Mouse (Mus musculus) ES-E14 (cell line): ENCODE measurements around the gene Pard6b.

Experiments
- CHD2 ChIP-seq: IDR thresholded peaks from 2 replicates; pipeline ENCODE4 v1.6.1; 2014; ENCODE audit warnings: mild to moderate bottlenecking, low read depth, low read length, inconsistent platforms
- MAFK ChIP-seq: IDR thresholded peaks from 2 replicates; pipeline ENCODE4 v1.6.1; 2014; ENCODE audit warnings: mild to moderate bottlenecking, low read depth, low read length, inconsistent platforms; ENCODE audit not compliant: insufficient read depth
- ZC3H11A ChIP-seq: IDR thresholded peaks from 2 replicates; pipeline ENCODE4 v1.6.1; 2012; ENCODE audit warnings: low read depth, mild to moderate bottlenecking, inconsistent platforms, low read length, borderline replicate concordance

- TF ChIP-seq ZC3H11A = no peak
- no peak for TF ChIP-seq MAFK
- TF ChIP-seq CHD2 = no peak
Observed at GRCm38 (mm10) chr2:168052156-168052555, 28.6 kb upstream of the Pard6b start.
